Mouse (Mus musculus) midbrain, embryonic 14.5 days (tissue): Measurements from ENCODE around the gene Hist2h3c2. TPM values are rescaled to one million over a fixed set of nuclear protein-coding genes. Genes with fewer than 3 reads are reported as not detected.
"Not testable (repeated sequence)": the region's sequence is repeated elsewhere in the genome, so short reads cannot be mapped to it uniquely, and the experiment has no call there.

Experiments
- ATAC-seq: fragments of 200-750 bp; cut with Nextera tagmentation; 2 replicates; pipeline ENCODE4 v1.8.0; 2017; ENCODE audit warnings: moderate number of reproducible peaks, moderate library complexity; ENCODE audit not compliant: low FRiP score, low TSS enrichment
- DNase-seq: peaks from one replicate; pipeline ENCODE4 v3.0.0-alpha.2; 2015
- H3K27ac ChIP-seq: fragments of 300-500 bp; sonication (generic); replicated peaks from 2 replicates; pipeline ENCODE4 v1.5.1; 2014; ENCODE audit warnings: mild to moderate bottlenecking, low read depth, low read length, moderate library complexity
- H3K27me3 ChIP-seq: fragments of 300-500 bp; sonication (generic); 2 replicates; pipeline ENCODE4 v1.6.1; 2014; ENCODE audit warnings: low read length, control low read depth, mixed read lengths; ENCODE audit not compliant: control insufficient read depth, insufficient read depth
- H3K36me3 ChIP-seq: fragments of 300-500 bp; sonication (generic); 2 replicates; pipeline ENCODE4 v1.6.1; 2014; ENCODE audit warnings: low read length, control low read depth; ENCODE audit not compliant: control insufficient read depth, insufficient read depth
- H3K4me1 ChIP-seq: fragments of 300-500 bp; sonication (generic); 2 replicates; pipeline ENCODE4 v1.6.1; 2014; ENCODE audit warnings: mild to moderate bottlenecking, antibody characterized with exemption, low read length, control low read depth; ENCODE audit not compliant: control insufficient read depth, insufficient read depth
- H3K4me2 ChIP-seq: fragments of 300-500 bp; sonication (generic); 2 replicates; pipeline ENCODE4 v1.6.1; 2014; ENCODE audit warnings: mild to moderate bottlenecking, low read length, moderate library complexity
- H3K4me3 ChIP-seq: fragments of 300-500 bp; sonication (generic); replicated peaks from 2 replicates; pipeline ENCODE4 v1.5.1; 2014; ENCODE audit warnings: low read depth, low read length
- H3K9ac ChIP-seq: fragments of 300-500 bp; sonication (generic); replicated peaks from 2 replicates; pipeline ENCODE4 v1.6.1; 2014; ENCODE audit warnings: mild to moderate bottlenecking, low read length, moderate library complexity
- H3K9me3 ChIP-seq: fragments of 300-500 bp; sonication (generic); 2 replicates; pipeline ENCODE4 v1.6.1; 2016; ENCODE audit warnings: low read length, control low read depth, mixed read lengths; ENCODE audit not compliant: control insufficient read depth
- WGBS: fragments of 180-500 bp; shearing (Covaris S2); extraction: QIAGEN DNeasy Blood & Tissue Kit; methylation state at CpG from one replicate; pipeline ENCODE4 v1.1.7; 2014; 5-methylcytosine and 5-hydroxymethylcytosine counted together
- polyA plus RNA-seq: library from polyadenylated mRNA; unstranded; fragments of >200 nt; fragmentation: Nextera tagmentation; extraction: Ambion mirVana; gene quantifications from 2 replicates; pipeline ENCODE4 v1.2.1, GENCODE M21; 2014

Gene Hist2h3c2
- polyA plus RNA-seq, 1 experiment from 2014 or later: 3.4 TPM

GRCm38 (mm10) chr3:96243921-96244572 is 5.1 kb upstream of the Hist2h3c2 start:
- Histone ChIP-seq H3K27me3 (no peaks in the 10 kb centered on the region), H3K27ac (no peak overlapping the region), H3K9ac (peak overlapping the region; percentile 72; the same call in 1 of the 2 replicates), H3K4me1 (peaks cover 22% of the 10 kb centered on the region; the same call in 1 of the 2 replicates), H3K4me2 (peak overlapping the region; percentile 72), H3K9me3 (no peaks in the 10 kb centered on the region), H3K4me3 (no peak overlapping the region), H3K36me3 (no peaks in the 10 kb centered on the region)
- WGBS: 83% methylated on average over 7 of the region's 7 CpGs
- ATAC-seq (no peak), DNase-seq (no peak)

- Histone ChIP-seq H3K27me3 (no peaks in the 10 kb centered on the region), H3K4me2 (peak overlapping the region; percentile 56), H3K27ac (peak overlapping the region; percentile 79), H3K9ac (peak overlapping the region; percentile 44), H3K4me1 (peaks cover 23% of the 10 kb centered on the region; the same call in 1 of the 2 replicates), H3K4me3 (peak overlapping the region; percentile 20; the same call in 1 of the 2 replicates), H3K9me3 (no peaks in the 10 kb centered on the region), H3K36me3 (no peaks in the 10 kb centered on the region)
- ATAC-seq: no peak
- WGBS: 71% methylated on average over 9 of the region's 9 CpGs
- no peak for DNase-seq
These were observed 1.9 kb upstream of the Hist2h3c2 start for GRCm38 (mm10) chr3:96240799-96241197.

GRCm38 (mm10) chr3:96239949-96240798 is 1.2 kb upstream of the Hist2h3c2 start, which contains the start of gene Hist2h2aa2:
Gene Hist2h2aa2, minus strand, starts transcription at chr3:96240276.
- H3K9ac ChIP-seq: peak within 1 kb of the TSS; percentile 44
- peak; percentile 78 for DNase-seq
- peaks cover 23% of the 10 kb centered on the region; the same call in 1 of the 2 replicates for H3K4me1 ChIP-seq
- not testable (repeated sequence) for H3K27me3 ChIP-seq, H3K9me3 ChIP-seq, H3K36me3 ChIP-seq
- peak within 1 kb of the TSS; percentile 56 for H3K4me2 ChIP-seq
- H3K27ac ChIP-seq: peak within 1 kb of the TSS; percentile 79
- 4% methylated on average over 30 of the region's 85 CpGs for WGBS
- peak; percentile 89 for ATAC-seq
- peak within 1 kb of the TSS; percentile 22 for H3K4me3 ChIP-seq

GRCm38 (mm10) chr3:96237904-96238511 is 919 bp downstream of the Hist2h3c2 start:
- DNase-seq (peak; percentile 13), ATAC-seq (no peak)
- peak overlapping the region; percentile 53 for H3K4me2 ChIP-seq
- peak overlapping the region; percentile 31 for H3K4me3 ChIP-seq
- WGBS: under 1% methylated on average over 12 of the region's 12 CpGs
- H3K9ac ChIP-seq: peak overlapping the region; percentile 40; the same call in 1 of the 2 replicates
- no peaks in the 10 kb centered on the region for H3K27me3 ChIP-seq
- H3K27ac ChIP-seq: 0 out of 2 replicates have a peak overlapping the region, but pooled peaks have one; percentile 13
- no peaks in the 10 kb centered on the region for H3K9me3 ChIP-seq
- peaks cover 13% of the 10 kb centered on the region; the same call in 1 of the 2 replicates for H3K4me1 ChIP-seq
- no peaks in the 10 kb centered on the region for H3K36me3 ChIP-seq

- Histone ChIP-seq H3K36me3 (no peaks in the 10 kb centered on the region), H3K4me2 (peak overlapping the region; percentile 53), H3K27me3 (no peaks in the 10 kb centered on the region), H3K9me3 (no peaks in the 10 kb centered on the region), H3K4me3 (peak overlapping the region; percentile 31), H3K27ac (no peak overlapping the region), H3K4me1 (peaks cover 13% of the 10 kb centered on the region; the same call in 1 of the 2 replicates), H3K9ac (0 out of 2 replicates have a peak overlapping the region, but pooled peaks have one; percentile 27)
- WGBS: 24% methylated on average over 7 of the region's 7 CpGs
- DNase-seq: no peak
- no peak for ATAC-seq
These were observed 1.5 kb downstream of the Hist2h3c2 start for GRCm38 (mm10) chr3:96237335-96237903.

- DNase-seq (no peak), ATAC-seq (no peak)
- Histone ChIP-seq H3K27me3 (no peaks in the 10 kb centered on the region), H3K9ac (no peak overlapping the region), H3K9me3 (no peaks in the 10 kb centered on the region), H3K27ac (no peak overlapping the region), H3K4me3 (no peak overlapping the region), H3K4me1 (peaks cover 13% of the 10 kb centered on the region; the same call in 1 of the 2 replicates), H3K36me3 (no peaks in the 10 kb centered on the region), H3K4me2 (peak overlapping the region; percentile 53)
- WGBS: 85% methylated on average over 4 of the region's 4 CpGs
These were observed 2.0 kb downstream of the Hist2h3c2 start for GRCm38 (mm10) chr3:96236834-96237334.

- DNase-seq (no peak), ATAC-seq (no peak)
- Histone ChIP-seq H3K9me3 (no peaks in the 10 kb centered on the region), H3K4me1 (peaks cover 12% of the 10 kb centered on the region; the same call in 1 of the 2 replicates), H3K9ac (no peak overlapping the region), H3K27me3 (no peaks in the 10 kb centered on the region), H3K27ac (no peak overlapping the region), H3K4me2 (no peak overlapping the region), H3K36me3 (no peaks in the 10 kb centered on the region), H3K4me3 (no peak overlapping the region)
- 70% methylated on average over 3 of the region's 3 CpGs for WGBS
These were observed 3.1 kb downstream of the Hist2h3c2 start for GRCm38 (mm10) chr3:96235836-96236235.

GRCm38 (mm10) chr3:96234914-96235313 is 4.0 kb downstream of the Hist2h3c2 start:
- H3K4me1 ChIP-seq: peaks cover 10% of the 10 kb centered on the region; the same call in 1 of the 2 replicates
- no peak overlapping the region for H3K4me2 ChIP-seq
- no peak for ATAC-seq
- no peak overlapping the region for H3K27ac ChIP-seq
- no peak overlapping the region for H3K9ac ChIP-seq
- H3K9me3 ChIP-seq: no peaks in the 10 kb centered on the region
- no peak for DNase-seq
- no peaks in the 10 kb centered on the region for H3K27me3 ChIP-seq
- H3K4me3 ChIP-seq: no peak overlapping the region
- no peaks in the 10 kb centered on the region for H3K36me3 ChIP-seq
- 93% methylated on average over 2 of the region's 2 CpGs for WGBS
